Mouse (Mus musculus) erythroblast, embryonic 14.5 days (primary cell): ENCODE data around the gene Slc26a1.

Source experiments
- GATA1 ChIP-seq: IDR thresholded peaks from 2 replicates; pipeline ENCODE4 v1.6.1; 2012; ENCODE audit warnings: low read length, inconsistent platforms, mixed read lengths
- TAL1 ChIP-seq: IDR thresholded peaks from 3 replicates; pipeline ENCODE4 v1.6.1; 2012; ENCODE audit warnings: low read length, inconsistent platforms, mixed read lengths

- TF ChIP-seq TAL1 = no peak
- no peak for TF ChIP-seq GATA1
Measured at GRCm38 (mm10) chr5:108655891-108656650, 19.3 kb downstream of the Slc26a1 start.
